Mouse (Mus musculus): ENCODE results near the gene Brox. TPM values are rescaled to one million over a fixed set of nuclear protein-coding genes. Genes with fewer than 3 reads are reported as not detected.
"Not testable (repeated sequence)": the region's sequence is repeated elsewhere in the genome, so short reads cannot be mapped to it uniquely, and the experiment has no call there.

Brox gene
- 20.8 and 21.0 TPM in 2 replicates for polyA plus RNA-seq (2015; fragmentation: Nextera tagmentation; extraction: Ambion mirVana)

- Histone ChIP-seq H3K9ac (ENCODE audit: low read depth, low read length) (peak within 1 kb of the TSS; percentile 64), H3K4me2 (ENCODE audit: low read depth, low read length) (peak within 1 kb of the TSS; percentile 60), H3K4me3 (ENCODE audit: low read depth, low read length) (peak within 1 kb of the TSS; percentile 64), H3K36me3 (ENCODE audit: control insufficient read depth, insufficient read depth) (peaks cover 5% of the 10 kb centered on the region), H3K4me1 (ENCODE audit: control insufficient read depth, low read depth, low read length) (no peaks in the 10 kb centered on the region), H3K9me3 (replicated peaks; ENCODE audit: control insufficient read depth, low read length) (no peaks in the 10 kb centered on the region), H3K27me3 (ENCODE audit: control insufficient read depth, insufficient read depth, low read depth, low read length) (no peaks in the 10 kb centered on the region), H3K27ac (ENCODE audit: low read length) (peak within 1 kb of the TSS; percentile 59)
- ATAC-seq (ENCODE audit: low read depth) = peak; percentile 88
- WGBS (ENCODE audit: insufficient replicate concordance) = under 1% methylated on average over 39 of the region's 39 CpGs
These were observed at the start of gene Brox for GRCm38 (mm10) chr1:183296877-183297383. Gene Brox (minus strand): TSS chr1:183297269.

GRCm38 (mm10) chr1:183345817-183346195, 48.7 kb upstream of the Brox start:
- no peak for ATAC-seq (ENCODE audit: low read depth)
- peak overlapping the region; percentile 97; the same call in 1 of the 2 replicates for H3K27ac ChIP-seq (ENCODE audit: low read length)

GRCm38 (mm10) chr1:183344886-183345816, 48.1 kb upstream of the Brox start:
- WGBS (ENCODE audit: insufficient replicate concordance) = under 1% methylated on average over 72 of the region's 72 CpGs
- Histone ChIP-seq H3K4me1 (ENCODE audit: control insufficient read depth, low read depth, low read length) (peaks cover 5% of the 10 kb centered on the region), H3K27me3 (ENCODE audit: control insufficient read depth, insufficient read depth, low read depth, low read length) (no peaks in the 10 kb centered on the region), H3K4me2 (ENCODE audit: low read depth, low read length) (peak overlapping the region; percentile 84), H3K4me3 (ENCODE audit: low read depth, low read length) (peak overlapping the region; percentile 95), H3K9me3 (replicated peaks; ENCODE audit: control insufficient read depth, low read length) (no peaks in the 10 kb centered on the region), H3K9ac (ENCODE audit: low read depth, low read length) (peak overlapping the region; percentile 96), H3K27ac (ENCODE audit: low read length) (peak overlapping the region; percentile 97), H3K36me3 (ENCODE audit: control insufficient read depth, insufficient read depth) (peaks cover 4% of the 10 kb centered on the region)
- ATAC-seq (ENCODE audit: low read depth) = peak; percentile 97

More at GRCm38 (mm10) chr1:183345817-183346195, 48.7 kb upstream of the Brox start:
- Histone ChIP-seq H3K9ac (ENCODE audit: low read depth, low read length) (peak overlapping the region; percentile 96), H3K36me3 (ENCODE audit: control insufficient read depth, insufficient read depth) (peaks cover 4% of the 10 kb centered on the region), H3K9me3 (replicated peaks; ENCODE audit: control insufficient read depth, low read length) (no peaks in the 10 kb centered on the region), H3K27me3 (ENCODE audit: control insufficient read depth, insufficient read depth, low read depth, low read length) (no peaks in the 10 kb centered on the region), H3K4me3 (ENCODE audit: low read depth, low read length) (peak overlapping the region; percentile 95), H3K4me1 (ENCODE audit: control insufficient read depth, low read depth, low read length) (peaks cover 5% of the 10 kb centered on the region), H3K4me2 (ENCODE audit: low read depth, low read length) (peak overlapping the region; percentile 84)
- WGBS (ENCODE audit: insufficient replicate concordance) = 4% methylated on average over 10 of the region's 10 CpGs

GRCm38 (mm10) chr1:183342902-183343301, 45.8 kb upstream of the Brox start:
- H3K9ac ChIP-seq (ENCODE audit: low read depth, low read length); H3K4me2 ChIP-seq (ENCODE audit: low read depth, low read length); H3K4me3 ChIP-seq (ENCODE audit: low read depth, low read length); H3K27ac ChIP-seq (ENCODE audit: low read length); H3K4me1 ChIP-seq (ENCODE audit: control insufficient read depth, low read depth, low read length); H3K9me3 ChIP-seq (replicated peaks; ENCODE audit: control insufficient read depth, low read length); H3K27me3 ChIP-seq (ENCODE audit: control insufficient read depth, insufficient read depth, low read depth, low read length); ATAC-seq (ENCODE audit: low read depth): not testable (repeated sequence)
- peaks cover 10% of the 10 kb centered on the region for H3K36me3 ChIP-seq (ENCODE audit: control insufficient read depth, insufficient read depth)
- WGBS (ENCODE audit: insufficient replicate concordance) = 85% methylated on average over 1 of the region's 1 CpGs

GRCm38 (mm10) chr1:183327171-183327570, 30.1 kb upstream of the Brox start:
- no peak overlapping the region for H3K9ac ChIP-seq (ENCODE audit: low read depth, low read length)
- no peak overlapping the region for H3K27ac ChIP-seq (ENCODE audit: low read length)
- H3K9me3 ChIP-seq (replicated peaks; ENCODE audit: control insufficient read depth, low read length) = peaks cover 2% of the 10 kb centered on the region
- peaks cover 58% of the 10 kb centered on the region for H3K36me3 ChIP-seq (ENCODE audit: control insufficient read depth, insufficient read depth)
- no peak overlapping the region for H3K4me2 ChIP-seq (ENCODE audit: low read depth, low read length)
- no peaks in the 10 kb centered on the region for H3K27me3 ChIP-seq (ENCODE audit: control insufficient read depth, insufficient read depth, low read depth, low read length)
- no peak overlapping the region for H3K4me3 ChIP-seq (ENCODE audit: low read depth, low read length)
- WGBS (ENCODE audit: insufficient replicate concordance) = 76% methylated on average over 8 of the region's 8 CpGs
- ATAC-seq (ENCODE audit: low read depth) = no peak
- no peaks in the 10 kb centered on the region for H3K4me1 ChIP-seq (ENCODE audit: control insufficient read depth, low read depth, low read length)

- Histone ChIP-seq H3K4me3 (ENCODE audit: low read depth, low read length) (no peak overlapping the region), H3K27me3 (ENCODE audit: control insufficient read depth, insufficient read depth, low read depth, low read length) (no peaks in the 10 kb centered on the region), H3K9ac (ENCODE audit: low read depth, low read length) (no peak overlapping the region), H3K9me3 (replicated peaks; ENCODE audit: control insufficient read depth, low read length) (peaks cover 2% of the 10 kb centered on the region), H3K36me3 (ENCODE audit: control insufficient read depth, insufficient read depth) (peaks cover 46% of the 10 kb centered on the region), H3K4me2 (ENCODE audit: low read depth, low read length) (no peak overlapping the region), H3K4me1 (ENCODE audit: control insufficient read depth, low read depth, low read length) (no peaks in the 10 kb centered on the region), H3K27ac (ENCODE audit: low read length) (no peak overlapping the region)
- 84% methylated on average over 6 of the region's 6 CpGs for WGBS (ENCODE audit: insufficient replicate concordance)
- ATAC-seq (ENCODE audit: low read depth) = no peak
These were observed 27.4 kb upstream of the Brox start for GRCm38 (mm10) chr1:183324433-183324832.

GRCm38 (mm10) chr1:183323923-183324322, 26.9 kb upstream of the Brox start:
- no peaks in the 10 kb centered on the region for H3K27me3 ChIP-seq (ENCODE audit: control insufficient read depth, insufficient read depth, low read depth, low read length)

GRCm38 (mm10) chr1:183322496-183322895, 25.4 kb upstream of the Brox start:
- not testable (repeated sequence) for H3K4me3 ChIP-seq (ENCODE audit: low read depth, low read length); H3K4me2 ChIP-seq (ENCODE audit: low read depth, low read length); H3K27me3 ChIP-seq (ENCODE audit: control insufficient read depth, insufficient read depth, low read depth, low read length); ATAC-seq (ENCODE audit: low read depth); H3K27ac ChIP-seq (ENCODE audit: low read length); H3K4me1 ChIP-seq (ENCODE audit: control insufficient read depth, low read depth, low read length); H3K9ac ChIP-seq (ENCODE audit: low read depth, low read length); H3K9me3 ChIP-seq (replicated peaks; ENCODE audit: control insufficient read depth, low read length)
- 56% methylated on average over 5 of the region's 5 CpGs for WGBS (ENCODE audit: insufficient replicate concordance)
- peaks cover 36% of the 10 kb centered on the region for H3K36me3 ChIP-seq (ENCODE audit: control insufficient read depth, insufficient read depth)

More at GRCm38 (mm10) chr1:183323923-183324322, 26.9 kb upstream of the Brox start:
- Histone ChIP-seq H3K27ac (ENCODE audit: low read length) (no peak overlapping the region), H3K4me3 (ENCODE audit: low read depth, low read length) (no peak overlapping the region), H3K9ac (ENCODE audit: low read depth, low read length) (no peak overlapping the region), H3K4me2 (ENCODE audit: low read depth, low read length) (no peak overlapping the region), H3K9me3 (replicated peaks; ENCODE audit: control insufficient read depth, low read length) (peaks cover 2% of the 10 kb centered on the region), H3K4me1 (ENCODE audit: control insufficient read depth, low read depth, low read length) (no peaks in the 10 kb centered on the region), H3K36me3 (ENCODE audit: control insufficient read depth, insufficient read depth) (peaks cover 42% of the 10 kb centered on the region)
- ATAC-seq (ENCODE audit: low read depth) = no peak
- 89% methylated on average over 2 of the region's 2 CpGs for WGBS (ENCODE audit: insufficient replicate concordance)

- no peak overlapping the region for H3K4me2 ChIP-seq (ENCODE audit: low read depth, low read length)
- ATAC-seq (ENCODE audit: low read depth) = no peak
These were observed 23.6 kb upstream of the Brox start for GRCm38 (mm10) chr1:183320708-183321107.

More at GRCm38 (mm10) chr1:183320708-183321107, 23.6 kb upstream of the Brox start:
- Histone ChIP-seq H3K9me3 (replicated peaks; ENCODE audit: control insufficient read depth, low read length) (peaks cover 2% of the 10 kb centered on the region), H3K4me3 (ENCODE audit: low read depth, low read length) (no peak overlapping the region), H3K36me3 (ENCODE audit: control insufficient read depth, insufficient read depth) (peaks cover 39% of the 10 kb centered on the region), H3K9ac (ENCODE audit: low read depth, low read length) (no peak overlapping the region), H3K27ac (ENCODE audit: low read length) (no peak overlapping the region), H3K27me3 (ENCODE audit: control insufficient read depth, insufficient read depth, low read depth, low read length) (no peaks in the 10 kb centered on the region), H3K4me1 (ENCODE audit: control insufficient read depth, low read depth, low read length) (no peaks in the 10 kb centered on the region)
- WGBS (ENCODE audit: insufficient replicate concordance) = 35% methylated on average over 3 of the region's 3 CpGs
